Mouse (Mus musculus) kidney, postnatal 0 days (tissue): ENCODE measurements around the gene Myl6. TPM values are rescaled to one million over a fixed set of nuclear protein-coding genes. Genes with fewer than 3 reads are reported as not detected.

Source experiments
- ATAC-seq: fragments of 200-750 bp; cut with Nextera tagmentation; replicated peaks from 2 replicates; pipeline ENCODE4 v1.8.0; 2017; ENCODE audit warnings: low read depth, moderate number of reproducible peaks, moderate TSS enrichment, moderate library complexity; ENCODE audit not compliant: low FRiP score
- DNase-seq: peaks from one replicate; pipeline ENCODE4 v3.0.0-alpha.2; 2016; ENCODE audit warnings: low spot score
- H3K27ac ChIP-seq: fragments of 300-500 bp; sonication (generic); 2 replicates; pipeline ENCODE4 v1.5.1; 2014; ENCODE audit warnings: mild to moderate bottlenecking
- H3K27me3 ChIP-seq: fragments of 300-500 bp; sonication (generic); 2 replicates; pipeline ENCODE4 v1.6.1; 2014; ENCODE audit warnings: low read length, mixed read lengths; ENCODE audit not compliant: insufficient read depth
- H3K36me3 ChIP-seq: fragments of 300-500 bp; sonication (generic); 2 replicates; pipeline ENCODE4 v1.6.1; 2014; ENCODE audit warnings: low read length, mixed read lengths; ENCODE audit not compliant: insufficient read depth
- H3K4me1 ChIP-seq: fragments of 300-500 bp; sonication (generic); replicated peaks from 2 replicates; pipeline ENCODE4 v1.6.1; 2014; ENCODE audit warnings: antibody characterized with exemption, low read length, mixed read lengths; ENCODE audit not compliant: insufficient read depth
- H3K4me2 ChIP-seq: fragments of 300-500 bp; sonication (generic); 2 replicates; pipeline ENCODE4 v1.6.1; 2014; ENCODE audit warnings: mild to moderate bottlenecking, low read length, moderate library complexity, mixed read lengths
- H3K4me3 ChIP-seq: fragments of 300-500 bp; sonication (generic); replicated peaks from 2 replicates; pipeline ENCODE4 v1.5.1; 2014; ENCODE audit warnings: low read depth, low read length
- H3K9ac ChIP-seq: fragments of 300-500 bp; sonication (generic); 2 replicates; pipeline ENCODE4 v1.6.1; 2014; ENCODE audit warnings: low read depth, low read length
- H3K9me3 ChIP-seq: fragments of 300-500 bp; sonication (generic); replicated peaks from 2 replicates; pipeline ENCODE4 v1.6.1; 2016; ENCODE audit warnings: low read length, inconsistent platforms, mixed read lengths
- CTCF ChIP-seq: IDR thresholded peaks from 2 replicates; pipeline ENCODE4 v1.5.1; 2016; ENCODE audit warnings: antibody characterized with exemption, low read depth, mild to moderate bottlenecking, moderate library complexity
- WGBS: fragments of 180-500 bp; shearing (Covaris S2); extraction: QIAGEN DNeasy Blood & Tissue Kit; methylation state at CpG from one replicate; pipeline ENCODE4 v1.1.7; 2014; 5-methylcytosine and 5-hydroxymethylcytosine counted together
- polyA plus RNA-seq: library from polyadenylated mRNA; unstranded; fragments of >200 nt; fragmentation: Nextera tagmentation; extraction: Ambion mirVana; gene quantifications from 2 replicates; pipeline ENCODE4 v1.2.1, GENCODE M21; 2015

Myl6 gene
- polyA plus RNA-seq, 1 experiment from 2014 or later: 1,495 TPM

DNA sequence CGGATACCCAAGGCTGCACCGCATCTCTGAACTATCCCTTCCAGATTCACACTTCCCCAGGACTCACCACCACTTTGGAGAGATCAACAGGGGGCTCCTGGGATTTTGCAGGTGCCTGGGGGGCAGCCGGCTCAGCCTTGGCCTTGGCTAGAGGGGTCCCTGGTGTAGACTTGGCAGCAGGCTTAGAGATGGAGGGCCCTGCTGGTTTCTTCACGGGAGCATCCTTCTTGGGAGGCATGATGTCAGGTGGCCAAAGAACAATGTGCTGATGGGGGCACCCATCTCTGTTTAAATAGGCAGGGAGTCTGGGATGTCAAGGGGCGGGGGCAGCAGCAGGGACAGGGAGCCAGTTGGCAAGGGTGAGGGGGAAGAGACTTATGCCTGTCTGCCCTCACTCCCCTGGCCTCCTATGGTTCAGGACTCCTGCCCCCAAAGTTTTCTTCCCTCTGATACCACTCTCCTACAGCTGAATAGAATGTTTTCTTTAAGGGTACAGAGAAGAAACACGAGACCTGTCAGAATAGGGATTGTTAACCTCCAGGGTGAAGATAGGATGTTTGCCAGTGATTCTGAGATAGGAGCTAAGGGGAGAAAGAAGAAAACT, 3.3 kb upstream of the Myl6 start:
- DNase-seq: no peak
- no peaks in the 10 kb centered on the region for H3K9me3 ChIP-seq
- H3K4me2 ChIP-seq: no peak overlapping the region
- H3K36me3 ChIP-seq: no peaks in the 10 kb centered on the region
- H3K4me3 ChIP-seq: no peak overlapping the region
- ATAC-seq: no peak
- no peaks in the 10 kb centered on the region for H3K27me3 ChIP-seq
- no peak for TF ChIP-seq CTCF
- 40% methylated on average over 6 of the region's 6 CpGs for WGBS
- H3K4me1 ChIP-seq: peaks cover 14% of the 10 kb centered on the region; the same call in 1 of the 2 replicates
- no peak overlapping the region for H3K27ac ChIP-seq
- no peak overlapping the region for H3K9ac ChIP-seq

DNA sequence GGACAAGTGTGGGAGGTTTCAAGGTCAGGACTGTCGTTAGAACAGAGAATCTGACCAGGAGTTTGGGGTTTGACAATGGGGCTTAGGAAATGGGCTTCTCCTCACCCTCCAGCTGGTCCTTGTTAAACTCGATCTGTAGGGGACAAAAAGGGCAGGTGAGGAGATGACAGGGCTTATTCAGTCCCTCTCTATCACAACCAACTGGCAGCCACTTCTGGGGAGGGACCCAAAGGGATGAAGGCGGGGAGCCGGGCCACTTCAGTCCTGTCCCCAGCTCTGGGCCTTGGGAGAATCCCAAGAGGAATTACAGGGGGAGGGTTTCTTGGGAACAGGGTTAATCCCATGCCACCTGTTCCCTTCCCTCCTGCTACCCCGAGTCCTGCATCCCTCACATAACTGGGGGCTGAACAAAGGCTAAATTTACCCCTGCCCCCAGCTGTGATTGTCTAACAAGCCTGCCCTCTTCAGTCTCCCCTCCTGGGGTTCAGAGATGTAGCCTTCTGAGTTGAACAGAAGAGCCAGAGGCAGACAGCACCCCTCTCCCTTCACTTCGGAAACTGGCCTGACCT, 2.6 kb upstream of the Myl6 start:
- Histone ChIP-seq H3K9me3 (no peaks in the 10 kb centered on the region), H3K4me3 (no peak overlapping the region), H3K36me3 (no peaks in the 10 kb centered on the region), H3K27me3 (no peaks in the 10 kb centered on the region), H3K4me1 (peaks cover 19% of the 10 kb centered on the region; the same call in 1 of the 2 replicates), H3K9ac (0 out of 2 replicates have a peak overlapping the region, but pooled peaks have one; percentile 24), H3K4me2 (no peak overlapping the region), H3K27ac (no peak overlapping the region)
- DNase-seq (no peak), ATAC-seq (no peak)
- WGBS: 40% methylated on average over 6 of the region's 6 CpGs
- TF ChIP-seq CTCF: no peak

DNA sequence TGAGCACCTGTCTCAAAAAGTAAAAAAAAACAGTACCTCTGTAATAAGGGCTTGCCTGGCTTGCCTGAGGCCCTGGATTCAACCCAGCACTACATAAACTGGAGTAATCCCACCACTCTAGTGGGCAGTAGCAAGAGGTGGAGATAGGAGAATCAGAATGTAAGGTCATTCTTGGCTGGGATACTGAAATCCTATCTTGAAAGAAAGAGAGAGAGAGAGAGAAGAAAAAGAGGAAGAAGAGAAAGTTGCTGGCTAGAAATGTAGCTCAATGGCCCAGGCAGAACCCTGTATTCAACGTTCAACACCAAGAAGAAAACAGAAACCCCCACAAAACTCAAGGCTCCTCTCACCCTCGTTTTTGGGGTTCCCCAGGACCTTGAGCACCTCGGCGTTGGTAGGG, 2.0 kb upstream of the Myl6 start:
- WGBS: 72% methylated on average over 4 of the region's 4 CpGs
- no peaks in the 10 kb centered on the region for H3K9me3 ChIP-seq
- ATAC-seq (no peak), DNase-seq (no peak)
- no peak for TF ChIP-seq CTCF
- peaks cover 26% of the 10 kb centered on the region for H3K4me1 ChIP-seq
- no peak overlapping the region for H3K27ac ChIP-seq
- no peaks in the 10 kb centered on the region for H3K27me3 ChIP-seq
- H3K9ac ChIP-seq: 0 out of 2 replicates have a peak overlapping the region, but pooled peaks have one; percentile 24
- H3K4me3 ChIP-seq: no peak overlapping the region
- peaks cover 5% of the 10 kb centered on the region; the same call in 1 of the 2 replicates for H3K36me3 ChIP-seq
- no peak overlapping the region for H3K4me2 ChIP-seq

DNA sequence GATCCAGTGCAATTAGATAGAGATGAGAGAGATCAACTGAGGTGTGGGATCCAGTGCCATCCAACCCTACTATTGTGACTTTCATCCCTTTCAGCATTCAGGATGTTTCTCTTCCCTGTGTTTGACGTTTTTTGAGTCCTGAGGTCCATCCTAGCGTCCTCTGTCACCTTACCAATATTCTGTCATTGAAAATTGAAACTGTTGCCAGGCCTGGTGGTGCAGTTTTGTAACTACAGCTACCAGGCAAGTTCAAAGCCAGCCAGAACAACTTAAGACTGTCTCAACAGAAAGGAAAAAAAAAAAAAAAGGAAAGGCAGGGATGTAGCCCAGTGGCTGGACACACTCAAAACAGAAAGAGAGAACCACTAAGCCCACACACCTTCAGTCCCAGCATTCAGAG, 1.3 kb upstream of the Myl6 start:
- no peaks in the 10 kb centered on the region for H3K27me3 ChIP-seq
- peak; percentile 16; the same call in 1 of the 2 replicates for TF ChIP-seq CTCF
- no peak overlapping the region for H3K4me3 ChIP-seq
- peaks cover 26% of the 10 kb centered on the region for H3K4me1 ChIP-seq
- DNase-seq (no peak), ATAC-seq (no peak)
- 0 out of 2 replicates have a peak overlapping the region, but pooled peaks have one; percentile 97 for H3K27ac ChIP-seq
- no peaks in the 10 kb centered on the region for H3K9me3 ChIP-seq
- 82% methylated on average over 2 of the region's 2 CpGs for WGBS
- H3K36me3 ChIP-seq: peaks cover 10% of the 10 kb centered on the region; the same call in 1 of the 2 replicates
- H3K9ac ChIP-seq: peak overlapping the region; percentile 67; the same call in 1 of the 2 replicates
- H3K4me2 ChIP-seq: peak overlapping the region; percentile 62

- no peaks in the 10 kb centered on the region for H3K27me3 ChIP-seq
- peak overlapping the region; percentile 67 for H3K9ac ChIP-seq
- peaks cover 26% of the 10 kb centered on the region for H3K4me1 ChIP-seq
- DNase-seq (no peak), ATAC-seq (no peak)
- peak overlapping the region; percentile 71 for H3K4me3 ChIP-seq
- peaks cover 14% of the 10 kb centered on the region; the same call in 1 of the 2 replicates for H3K36me3 ChIP-seq
- 49% methylated on average over 11 of the region's 11 CpGs for WGBS
- peak overlapping the region; percentile 97 for H3K27ac ChIP-seq
- TF ChIP-seq CTCF: no peak
- H3K4me2 ChIP-seq: peak overlapping the region; percentile 62
- H3K9me3 ChIP-seq: no peaks in the 10 kb centered on the region
These were observed 811 bp upstream of the Myl6 start for GRCm38 (mm10) chr10:128494667-128495245.

DNA sequence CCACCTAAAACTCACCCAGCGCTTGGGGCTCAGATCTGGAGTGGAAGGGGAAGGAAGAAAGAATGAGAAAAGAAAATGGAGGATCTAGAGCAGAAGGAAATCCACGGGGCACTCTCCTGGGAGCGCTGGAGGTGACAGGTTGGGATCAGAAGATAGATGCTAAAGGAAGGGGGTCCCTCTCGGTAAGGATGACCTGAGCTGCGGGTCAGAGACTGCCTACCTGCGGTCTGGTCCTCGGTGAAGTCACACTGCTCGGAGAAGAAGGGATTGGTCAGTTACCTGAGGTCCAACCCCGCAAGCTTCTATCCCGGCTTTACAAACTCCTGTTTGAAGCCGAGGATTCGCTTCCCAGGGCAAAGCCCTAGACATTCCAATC, 638 bp downstream of the Myl6 start:
- no peaks in the 10 kb centered on the region for H3K9me3 ChIP-seq
- no peak for TF ChIP-seq CTCF
- no peaks in the 10 kb centered on the region for H3K27me3 ChIP-seq
- ATAC-seq (peak; percentile 26), DNase-seq (no peak)
- peaks cover 26% of the 10 kb centered on the region for H3K4me1 ChIP-seq
- H3K36me3 ChIP-seq: peaks cover 28% of the 10 kb centered on the region
- WGBS: under 1% methylated on average over 12 of the region's 12 CpGs
- peak overlapping the region; percentile 62 for H3K4me2 ChIP-seq
- peak overlapping the region; percentile 71 for H3K4me3 ChIP-seq
- H3K9ac ChIP-seq: peak overlapping the region; percentile 67
- peak overlapping the region; percentile 97 for H3K27ac ChIP-seq
